Mouse (Mus musculus): ENCODE measurements around the gene Grhl3. TPM values are rescaled to one million over a fixed set of nuclear protein-coding genes. Genes with fewer than 3 reads are reported as not detected.
A peak's percentile ranks its signal among the peaks of the same experiment; 100 is the strongest.

The Grhl3 gene
- polyA plus RNA-seq, 1 experiment from 2014 or later = 4.3 TPM

DNA sequence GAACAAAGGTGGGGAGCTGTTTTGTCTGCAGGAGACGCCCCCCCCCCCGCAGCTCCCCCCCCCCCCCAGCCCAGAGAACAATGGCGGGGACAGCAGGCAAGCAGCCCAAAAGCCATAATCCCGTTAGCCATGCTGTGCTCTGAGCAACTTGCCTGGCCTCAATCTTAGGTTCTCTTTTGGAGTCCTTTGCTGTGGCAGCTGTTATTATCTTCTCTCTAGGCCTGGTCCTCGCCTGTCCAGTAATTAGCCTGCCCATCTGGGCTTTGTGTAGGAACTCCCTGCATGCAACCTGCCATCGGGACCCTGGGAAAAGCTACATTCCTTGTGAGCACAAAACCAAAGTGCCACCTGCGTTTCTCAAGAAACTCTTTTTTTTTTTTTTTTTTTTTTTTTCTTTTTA lies 49.5 kb downstream of the Grhl3 start:
- Histone ChIP-seq H3K4me1 (peaks cover 10% of the 10 kb centered on the region), H3K9me3 (no peaks in the 10 kb centered on the region), H3K27me3 (no peaks in the 10 kb centered on the region), H3K4me3 (no peak overlapping the region), H3K4me2 (no peak overlapping the region; the same call in 1 of the 2 replicates), H3K9ac (no peak overlapping the region), H3K27ac (peak overlapping the region; percentile 62), H3K36me3 (no peaks in the 10 kb centered on the region)
- WGBS = 14% methylated on average over 6 of the region's 7 CpGs
- no peak for ATAC-seq (ENCODE audit: borderline replicate concordance, extremely low read depth, low FRiP score, low TSS enrichment)

DNA sequence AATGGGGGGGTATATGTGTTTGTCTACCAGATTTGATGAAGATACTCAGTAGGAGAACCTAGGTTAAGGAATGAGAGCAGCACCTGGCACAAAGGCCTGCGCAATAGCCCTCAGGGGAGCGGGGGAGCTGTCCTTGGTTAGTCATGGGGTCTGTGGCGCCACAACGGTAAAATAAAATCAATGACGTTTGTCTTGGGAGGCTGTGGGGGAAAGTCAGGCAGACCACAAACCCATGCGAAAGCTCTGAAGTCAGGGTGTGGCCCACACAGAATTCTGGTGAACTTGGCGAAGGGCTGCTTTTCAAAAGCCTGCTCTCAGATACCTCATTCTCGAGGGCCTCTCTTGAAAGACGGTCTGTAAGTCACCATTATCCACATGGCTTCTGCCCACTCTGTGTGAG lies 53.0 kb downstream of the Grhl3 start:
- peaks cover 16% of the 10 kb centered on the region for H3K4me1 ChIP-seq
- H3K9me3 ChIP-seq = no peaks in the 10 kb centered on the region
- no peak for ATAC-seq (ENCODE audit: borderline replicate concordance, extremely low read depth, low FRiP score, low TSS enrichment)
- no peak overlapping the region for H3K27ac ChIP-seq
- WGBS = 68% methylated on average over 9 of the region's 9 CpGs
- H3K4me3 ChIP-seq = no peak overlapping the region
- no peak overlapping the region for H3K4me2 ChIP-seq
- H3K36me3 ChIP-seq = no peaks in the 10 kb centered on the region
- no peaks in the 10 kb centered on the region for H3K27me3 ChIP-seq
- H3K9ac ChIP-seq = no peak overlapping the region

DNA sequence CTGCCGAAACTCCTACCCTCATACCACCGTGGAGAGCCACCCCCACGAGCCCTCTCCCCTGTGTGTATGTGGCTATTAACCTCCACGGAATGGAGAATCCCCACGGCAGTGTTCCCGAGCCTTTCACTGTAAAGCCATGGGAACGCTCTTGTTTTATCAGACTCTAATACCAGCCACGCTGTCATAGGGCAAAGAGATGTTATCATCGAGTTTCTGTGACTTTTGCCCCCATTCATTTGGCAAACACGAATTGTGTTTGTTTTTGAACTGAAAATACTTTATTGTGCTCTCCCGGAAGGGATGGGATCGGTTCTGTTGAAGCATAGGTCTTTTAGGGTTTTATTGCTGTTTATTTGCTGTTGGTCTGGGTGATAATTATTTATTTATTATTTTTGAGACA lies 55.3 kb downstream of the Grhl3 start:
- ATAC-seq (ENCODE audit: borderline replicate concordance, extremely low read depth, low FRiP score, low TSS enrichment) = no peak
- Histone ChIP-seq H3K4me2 (no peak overlapping the region), H3K9ac (no peak overlapping the region)

DNA sequence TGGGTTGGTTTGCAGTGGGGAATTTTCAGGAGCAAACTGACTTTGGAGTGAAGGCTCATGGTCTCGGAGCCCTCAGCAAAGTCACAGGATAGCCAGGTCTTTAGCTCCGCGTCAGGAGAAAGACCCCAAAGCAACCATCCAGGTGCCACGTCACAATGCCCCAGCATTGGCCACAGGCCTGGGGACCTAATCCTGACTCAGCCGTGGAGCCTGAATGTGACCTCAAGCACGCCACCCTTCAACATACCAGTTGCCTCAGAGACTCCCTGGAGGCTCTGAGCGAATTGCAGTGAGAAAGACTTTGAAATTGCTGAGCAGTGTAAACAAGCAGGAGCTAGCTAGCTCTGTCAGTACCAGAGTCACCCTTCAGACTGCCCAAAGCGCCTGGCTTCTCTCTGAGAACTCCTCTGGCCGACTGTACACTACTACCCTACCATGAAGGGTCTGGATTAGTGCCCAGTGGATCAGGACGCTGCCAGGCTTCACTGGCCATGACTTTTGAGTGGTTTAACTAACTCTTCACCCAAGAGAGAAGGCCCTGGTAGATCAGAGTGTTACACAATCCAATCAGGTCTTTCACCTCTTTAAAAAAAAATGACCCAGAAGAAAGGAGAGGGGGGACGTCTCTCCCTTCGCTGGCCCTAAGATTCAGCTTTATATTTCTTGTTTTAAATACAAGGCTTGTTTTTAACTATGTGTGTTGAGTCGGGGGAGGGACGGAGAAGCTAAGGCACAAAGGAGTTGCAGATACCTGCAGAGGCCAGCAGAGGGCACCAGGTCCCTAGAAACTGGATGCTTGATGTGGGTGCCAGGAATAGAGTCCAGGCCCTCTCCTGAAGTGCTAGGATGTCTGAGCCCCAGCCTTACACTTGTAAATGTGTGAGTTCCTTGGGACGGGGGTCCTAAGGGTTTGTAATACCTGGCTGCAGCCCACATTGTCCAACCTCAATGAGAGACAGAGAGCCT lies 56.8 kb downstream of the Grhl3 start:
- peak; percentile 46; the same call in 1 of the 2 replicates for ATAC-seq (ENCODE audit: borderline replicate concordance, extremely low read depth, low FRiP score, low TSS enrichment)
- Histone ChIP-seq H3K36me3 (no peaks in the 10 kb centered on the region), H3K4me1 (0 out of 2 replicates have a peak, but pooled peaks cover 8% of the 10 kb centered on the region), H3K4me3 (no peak overlapping the region), H3K9ac (no peak overlapping the region), H3K27me3 (no peaks in the 10 kb centered on the region), H3K27ac (peak overlapping the region; percentile 53), H3K9me3 (no peaks in the 10 kb centered on the region), H3K4me2 (no peak overlapping the region)
- WGBS = 50% methylated on average over 15 of the region's 15 CpGs

More for the DNA sequence above, 55.3 kb downstream of the Grhl3 start:
- Histone ChIP-seq H3K27ac (no peak overlapping the region), H3K9me3 (no peaks in the 10 kb centered on the region), H3K36me3 (no peaks in the 10 kb centered on the region), H3K27me3 (no peaks in the 10 kb centered on the region), H3K4me3 (no peak overlapping the region), H3K4me1 (0 out of 2 replicates have a peak, but pooled peaks cover 8% of the 10 kb centered on the region)
- 70% methylated on average over 12 of the region's 12 CpGs for WGBS

DNA sequence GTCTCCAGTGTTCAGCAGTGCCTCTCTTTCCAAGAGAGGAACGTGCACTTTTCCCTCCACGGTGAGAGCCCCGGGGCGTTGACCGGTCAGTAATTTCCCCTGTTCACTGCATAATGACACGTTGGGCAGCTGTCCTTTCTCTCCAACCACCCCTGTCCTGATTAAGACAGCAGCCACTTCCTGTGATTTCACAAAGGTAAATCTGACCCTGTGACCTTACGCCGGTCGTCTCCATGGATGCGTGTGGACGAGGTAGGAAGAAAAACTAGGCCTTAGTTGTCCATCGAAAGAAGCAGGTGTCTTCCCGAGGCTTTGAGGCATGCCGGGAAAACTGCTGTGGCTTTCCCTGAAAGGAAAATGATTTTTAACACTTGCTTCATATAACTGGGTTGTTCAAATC lies 58.5 kb downstream of the Grhl3 start:
- Histone ChIP-seq H3K9me3 (no peaks in the 10 kb centered on the region), H3K27ac (no peak overlapping the region), H3K27me3 (no peaks in the 10 kb centered on the region), H3K36me3 (no peaks in the 10 kb centered on the region), H3K4me3 (no peak overlapping the region), H3K4me2 (no peak overlapping the region), H3K4me1 (0 out of 2 replicates have a peak, but pooled peaks cover 8% of the 10 kb centered on the region), H3K9ac (no peak overlapping the region)
- WGBS = 53% methylated on average over 14 of the region's 14 CpGs
- no peak for ATAC-seq (ENCODE audit: borderline replicate concordance, extremely low read depth, low FRiP score, low TSS enrichment)

DNA sequence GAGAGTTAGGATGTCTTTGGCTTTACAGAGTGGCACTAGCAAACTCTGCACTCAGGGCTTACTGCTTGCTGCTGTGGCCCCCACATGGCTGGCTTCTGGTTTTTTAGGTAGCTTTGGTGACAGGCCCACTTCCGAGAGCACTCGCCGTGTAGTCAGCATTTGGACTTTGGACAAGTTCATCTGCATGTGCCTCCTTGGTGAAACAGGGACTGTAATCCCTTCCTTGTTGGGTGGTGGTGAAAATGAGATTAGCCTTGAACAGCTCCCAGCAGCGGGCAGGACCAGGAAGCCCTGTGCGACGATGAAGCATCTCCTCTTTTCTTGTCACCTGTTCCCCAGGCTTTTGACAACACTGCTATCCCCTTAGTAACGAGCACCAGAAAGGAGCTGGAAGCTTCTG lies 59.6 kb downstream of the Grhl3 start:
- WGBS = 84% methylated on average over 7 of the region's 7 CpGs
- H3K4me3 ChIP-seq = no peak overlapping the region
- ATAC-seq (ENCODE audit: borderline replicate concordance, extremely low read depth, low FRiP score, low TSS enrichment) = no peak

DNA sequence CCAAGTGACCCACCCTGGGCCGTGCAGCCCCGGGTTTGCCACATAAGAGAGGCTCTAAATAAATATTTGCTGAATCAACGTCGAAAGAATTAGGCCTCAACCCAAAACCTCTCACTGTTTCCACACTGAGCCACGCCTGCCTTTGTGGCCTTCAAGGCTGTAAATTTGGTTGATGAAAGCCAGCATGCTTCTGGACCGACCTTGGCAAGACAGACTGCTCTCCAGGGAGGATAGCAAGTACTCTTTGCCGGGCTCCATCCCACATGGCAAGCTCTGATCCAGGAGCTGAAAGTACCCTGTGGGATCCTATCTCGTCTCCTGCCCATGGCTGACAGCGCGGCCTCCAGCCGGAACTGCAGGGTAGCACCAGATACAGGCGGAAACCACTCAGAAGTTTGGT lies 63.9 kb downstream of the Grhl3 start:
- 54% methylated on average over 12 of the region's 12 CpGs for WGBS
- Histone ChIP-seq H3K9ac (no peak overlapping the region), H3K4me3 (no peak overlapping the region), H3K27ac (no peak overlapping the region), H3K27me3 (no peaks in the 10 kb centered on the region), H3K4me2 (no peak overlapping the region), H3K36me3 (no peaks in the 10 kb centered on the region), H3K4me1 (peaks cover 8% of the 10 kb centered on the region; the same call in 1 of the 2 replicates), H3K9me3 (no peaks in the 10 kb centered on the region)
- ATAC-seq (ENCODE audit: borderline replicate concordance, extremely low read depth, low FRiP score, low TSS enrichment) = no peak

More for the DNA sequence above, 59.6 kb downstream of the Grhl3 start:
- no peaks in the 10 kb centered on the region for H3K9me3 ChIP-seq
- H3K9ac ChIP-seq = no peak overlapping the region
- H3K36me3 ChIP-seq = no peaks in the 10 kb centered on the region
- no peak overlapping the region for H3K27ac ChIP-seq
- H3K27me3 ChIP-seq = no peaks in the 10 kb centered on the region
- no peak overlapping the region for H3K4me2 ChIP-seq
- 0 out of 2 replicates have a peak, but pooled peaks cover 8% of the 10 kb centered on the region for H3K4me1 ChIP-seq

DNA sequence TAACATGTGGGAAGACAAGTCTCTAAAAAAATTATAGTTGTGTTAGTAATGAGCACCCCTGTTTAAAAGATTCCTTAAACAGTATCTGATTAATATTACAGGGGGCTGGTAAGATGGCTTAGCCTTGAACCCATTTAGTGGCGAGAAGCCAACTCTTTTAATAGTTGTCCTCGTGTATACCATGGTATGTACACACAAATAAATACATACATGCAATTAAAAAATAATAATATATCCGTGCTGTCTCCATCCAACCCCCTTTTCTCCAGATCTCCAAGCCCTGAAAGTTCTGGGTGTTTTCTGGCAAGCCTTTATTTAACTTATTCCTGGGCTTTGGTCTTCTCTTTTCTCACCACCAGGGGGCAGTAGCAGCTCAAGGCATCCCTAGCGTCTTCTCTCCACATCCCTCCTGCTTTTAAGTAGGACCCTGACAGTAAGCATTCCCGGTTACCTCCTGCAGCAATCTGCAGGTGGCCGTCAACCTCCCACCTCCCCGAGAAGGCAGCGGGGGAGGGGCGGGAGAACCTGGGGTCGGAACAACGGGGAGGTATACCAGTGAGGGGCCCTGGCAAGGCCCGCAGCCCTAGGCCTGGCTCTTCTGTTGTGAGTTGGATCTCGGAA lies 64.9 kb downstream of the Grhl3 start:
- ATAC-seq (ENCODE audit: borderline replicate concordance, extremely low read depth, low FRiP score, low TSS enrichment) = no peak; the same call in 1 of the 2 replicates
- H3K9me3 ChIP-seq = no peaks in the 10 kb centered on the region
- peaks cover 8% of the 10 kb centered on the region; the same call in 1 of the 2 replicates for H3K4me1 ChIP-seq
- no peaks in the 10 kb centered on the region for H3K27me3 ChIP-seq
- H3K4me2 ChIP-seq = peak overlapping the region; percentile 36
- 11% methylated on average over 13 of the region's 13 CpGs for WGBS
- H3K36me3 ChIP-seq = no peaks in the 10 kb centered on the region
- no peak overlapping the region for H3K27ac ChIP-seq
- H3K4me3 ChIP-seq = no peak overlapping the region
- H3K9ac ChIP-seq = no peak overlapping the region

DNA sequence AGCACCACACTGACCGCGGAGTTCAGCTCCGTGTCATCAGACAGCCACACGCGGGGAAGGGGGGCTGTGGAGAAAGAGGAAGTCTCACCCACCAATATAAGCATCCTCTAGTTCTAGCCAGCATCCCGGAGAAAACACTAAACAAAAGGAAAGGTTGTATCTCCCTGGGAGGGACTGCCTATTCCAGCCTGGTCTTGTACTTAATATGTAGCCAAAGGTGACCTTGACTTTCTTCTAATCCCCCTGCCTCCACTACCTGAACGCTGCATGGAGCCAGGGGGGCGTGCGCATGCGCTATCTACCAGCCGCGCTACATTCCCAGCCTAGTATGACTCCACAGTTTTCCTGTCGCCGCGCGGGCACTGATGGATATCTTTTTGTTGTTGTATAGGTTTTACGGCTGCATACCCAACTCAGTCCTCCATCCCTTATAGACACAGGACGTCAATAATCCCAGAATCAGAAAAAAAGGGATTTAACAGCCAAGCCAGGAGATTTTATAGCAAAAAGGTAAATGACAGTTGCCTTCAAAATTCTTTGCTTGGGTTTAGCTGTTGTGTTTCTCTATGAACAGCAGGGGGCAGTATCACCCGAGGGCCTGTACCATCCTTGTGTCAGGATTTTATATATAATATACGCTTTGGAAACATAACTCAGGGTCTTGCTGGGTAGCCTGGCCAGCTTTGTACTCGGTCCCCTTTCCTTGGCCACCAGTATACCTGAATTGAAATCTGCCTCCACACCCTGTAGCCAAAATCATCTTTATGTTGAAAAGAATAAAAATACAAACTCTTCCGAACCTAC lies 65.7 kb downstream of the Grhl3 start:
- no peaks in the 10 kb centered on the region for H3K36me3 ChIP-seq
- peaks cover 8% of the 10 kb centered on the region; the same call in 1 of the 2 replicates for H3K4me1 ChIP-seq
- WGBS = 9% methylated on average over 22 of the region's 22 CpGs
- H3K9me3 ChIP-seq = no peaks in the 10 kb centered on the region
- no peak overlapping the region for H3K9ac ChIP-seq
- H3K4me2 ChIP-seq = peak overlapping the region; percentile 53
- H3K27ac ChIP-seq = no peak overlapping the region
- peak overlapping the region; percentile 12 for H3K4me3 ChIP-seq
- ATAC-seq (ENCODE audit: borderline replicate concordance, extremely low read depth, low FRiP score, low TSS enrichment) = no peak
- H3K27me3 ChIP-seq = no peaks in the 10 kb centered on the region

DNA sequence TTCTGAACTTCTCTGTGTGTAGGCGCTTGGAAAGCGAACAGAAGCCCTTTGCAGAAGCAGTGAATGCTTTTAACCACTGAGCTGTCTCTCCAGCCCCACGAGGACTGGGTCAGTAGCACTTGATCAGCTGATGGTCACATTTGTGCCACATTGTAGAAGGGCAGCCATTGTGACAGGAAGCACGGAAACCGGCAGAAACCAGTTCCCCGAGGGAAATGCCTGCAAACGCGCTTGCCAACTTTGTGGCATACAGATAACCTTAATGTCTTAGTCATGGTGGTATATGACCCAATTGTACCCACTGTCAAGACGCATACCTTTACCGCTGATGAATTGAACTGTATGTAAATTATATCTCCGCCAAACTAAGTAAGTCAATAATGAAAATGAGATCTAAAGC lies 67.6 kb downstream of the Grhl3 start:
- Histone ChIP-seq H3K27ac (no peak overlapping the region), H3K9ac (no peak overlapping the region), H3K36me3 (no peaks in the 10 kb centered on the region), H3K4me2 (no peak overlapping the region), H3K4me1 (peaks cover 8% of the 10 kb centered on the region; the same call in 1 of the 2 replicates), H3K27me3 (no peaks in the 10 kb centered on the region), H3K9me3 (no peaks in the 10 kb centered on the region), H3K4me3 (no peak overlapping the region)
- no peak for ATAC-seq (ENCODE audit: borderline replicate concordance, extremely low read depth, low FRiP score, low TSS enrichment)
- 74% methylated on average over 11 of the region's 11 CpGs for WGBS

DNA sequence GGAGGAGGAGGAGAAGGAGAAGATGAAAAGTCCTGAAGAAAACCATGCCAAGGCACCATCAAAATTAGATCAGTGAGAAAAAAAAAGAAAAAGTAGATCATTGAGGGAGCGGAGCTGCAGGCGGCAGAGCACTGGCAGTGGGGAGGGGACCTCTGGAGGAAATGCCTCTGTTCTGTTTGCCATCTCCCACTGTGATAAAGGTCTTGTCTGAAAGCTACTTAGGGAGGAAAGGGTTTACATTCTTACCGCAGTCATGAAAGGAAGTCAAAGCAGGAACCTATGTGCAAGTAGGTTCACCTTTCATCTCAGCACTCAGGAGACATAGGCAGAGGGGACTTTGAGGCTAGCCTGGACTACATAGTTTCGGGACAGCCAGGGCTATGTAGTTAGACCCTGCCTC lies 71.8 kb downstream of the Grhl3 start:
- no peak for ATAC-seq (ENCODE audit: borderline replicate concordance, extremely low read depth, low FRiP score, low TSS enrichment)
- H3K4me3 ChIP-seq = no peak overlapping the region
- H3K4me1 ChIP-seq = no peaks in the 10 kb centered on the region
- H3K4me2 ChIP-seq = no peak overlapping the region
- H3K9ac ChIP-seq = no peak overlapping the region
- no peaks in the 10 kb centered on the region for H3K27me3 ChIP-seq
- no peaks in the 10 kb centered on the region for H3K9me3 ChIP-seq
- H3K36me3 ChIP-seq = no peaks in the 10 kb centered on the region
- no peak overlapping the region for H3K27ac ChIP-seq
- 41% methylated on average over 4 of the region's 4 CpGs for WGBS
